11 mouse cellular contexts compared by ENCODE assay signal in the genomic region with DNA sequence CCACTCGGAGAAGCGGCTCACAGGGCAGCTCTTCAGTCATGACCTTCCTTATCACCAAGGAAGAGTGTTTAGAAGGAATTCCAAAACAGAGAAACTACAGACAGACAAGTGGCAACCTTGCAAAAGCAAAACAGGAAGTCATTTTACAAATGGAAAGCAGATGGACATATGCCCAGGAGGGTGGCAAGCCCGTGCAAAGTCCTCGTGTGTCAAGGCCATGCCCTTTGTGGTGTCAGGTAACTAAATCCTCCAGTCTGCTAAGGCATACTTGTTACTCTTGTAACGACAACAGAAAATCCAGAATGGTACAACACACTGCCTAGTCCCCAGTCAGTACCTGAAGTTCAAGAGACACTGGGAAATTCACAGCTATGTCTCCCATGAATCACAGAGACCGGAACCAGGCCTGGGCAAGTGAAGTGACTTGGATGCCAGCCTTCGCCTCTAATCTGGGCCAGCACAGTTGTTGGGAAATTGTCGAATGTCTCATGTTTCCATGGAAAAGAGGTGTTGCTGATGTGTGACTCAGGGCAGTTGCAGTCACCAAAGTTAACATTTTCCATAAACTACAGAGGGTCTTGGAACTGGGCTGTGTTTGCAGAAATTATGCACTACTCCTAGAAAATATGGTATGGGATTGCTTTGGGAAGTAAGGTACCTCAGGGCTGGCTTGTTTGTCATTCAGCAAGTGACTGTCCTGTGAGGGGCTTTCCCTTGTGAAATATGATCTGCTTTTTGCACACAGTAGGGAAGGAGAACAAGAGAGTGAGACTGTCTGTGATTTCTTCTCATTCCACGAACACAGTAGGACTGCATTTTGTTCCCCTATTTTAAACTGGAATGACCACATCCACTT. TPM values are rescaled to one million over a fixed set of nuclear protein-coding genes. Genes with fewer than 3 reads are reported as not detected.
DNase-seq lines count a peak whose midpoint lies in the region; TF ChIP-seq lines count a peak whose summit lies in the region.
"Had no signal": no experiment of that assay in that cellular context is flagged by ENCODE, and none has a peak within 500 bp of the region (broad histone marks: within the 10 kb centered on the region; RNA-seq: fewer than 3 reads in every experiment).

No protein-coding gene starts in this region.

- no peaks in the 10 kb centered on the region for H3K36me3 ChIP-seq in megakaryocyte, embryonic 14.5 days (replicated peaks; ENCODE audit: low read length)
- H3K36me3 ChIP-seq: heart, embryonic 13.5 days; midbrain, embryonic 10.5 days; stomach, embryonic 15.5 days had no signal

- peaks cover 5% of the 10 kb centered on the region for H3K27me3 ChIP-seq in megakaryocyte, embryonic 14.5 days (replicated peaks)
- H3K27me3 ChIP-seq: heart, embryonic 13.5 days; stomach, embryonic 15.5 days had no signal

- no peak for TF ChIP-seq POLR2A in lung, adult 2 months (IDR thresholded peaks at IDR 0.05; ENCODE audit: borderline replicate concordance, extremely low read depth, low read depth, low read length)

- 38% methylated on average over 9 of the region's 9 CpGs for WGBS in lung, adult 2 months

- TF ChIP-seq CTCF in lung, adult 2 months (IDR thresholded peaks at IDR 0.05; ENCODE audit: insufficient read depth, low read length), result no peak

- no peaks in the 10 kb centered on the region; the same call in 1 of the 2 replicates for H3K9me3 ChIP-seq in megakaryocyte, embryonic 14.5 days
- H3K9me3 ChIP-seq: midbrain, embryonic 10.5 days; stomach, embryonic 15.5 days had no signal

- peak; percentile 37 to 91 for DNase-seq in adrenal gland, adult (ENCODE audit: inconsistent age in 2 of 2, low spot score in 1 of 2)
- no peak for DNase-seq in adrenal gland, adult 18-20 months (ENCODE audit: low spot score in 2 of 2)
- peak; percentile 51 to 56 for DNase-seq in lung, adult 18-20 months
- DNase-seq in lung, adult 2 months, result no peak
- peak; percentile 46 for DNase-seq in gastrocnemius, postnatal 25 days
- no peak for DNase-seq in cerebellum, postnatal 14 days
- no peak for DNase-seq in layer of hippocampus, postnatal 14 days (ENCODE audit: low spot score in 2 of 2)

- peaks cover 5% of the 10 kb centered on the region for H3K4me1 ChIP-seq in lung, adult 2 months (ENCODE audit: control insufficient read depth, insufficient read depth, low read length)
- H3K4me1 ChIP-seq in megakaryocyte, embryonic 14.5 days, result peaks cover 37% of the 10 kb centered on the region

- H3K4me3 ChIP-seq in lung, adult 2 months (replicated peaks; ENCODE audit: extremely low read depth, low read depth, low read length), result no peak overlapping the region
- peak overlapping the region; percentile 17 for H3K4me3 ChIP-seq in megakaryocyte, embryonic 14.5 days (replicated peaks)
- H3K4me3 ChIP-seq: heart, embryonic 13.5 days; midbrain, embryonic 10.5 days; stomach, embryonic 15.5 days had no signal

RNA-seq across cellular contexts. Expression of a gene that starts 24.9 kb away (rescaled TPM):
- total RNA-seq in adrenal gland, adult 18-20 months (2021), result 10 to 100 TPM; 69.0 to 69.7 TPM
- 73.4 and 164 TPM in 2 replicates for polyA plus RNA-seq in lung, adult 2 months (2012; rRNA removed)
- total RNA-seq in gastrocnemius, postnatal 25 days (2021), result 10 to 100 TPM; 49.5 to 55.4 TPM
- polyA plus RNA-seq in megakaryocyte, embryonic 14.5 days (2012; ENCODE audit: insufficient read depth, low replicate concordance), result 266 and 594 TPM in 2 replicates
- total RNA-seq in layer of hippocampus, postnatal 14 days (2021), result 10 to 100 TPM; 92.0 to 92.7 TPM

Comparison
In these comparisons a context has a peak if more than half of its experiments do, and no peak if none do; other contexts are left out.
1. DNase-seq: peak in adrenal gland, adult (2 of 2), lung, adult 18-20 months (2 of 2) and gastrocnemius, postnatal 25 days (single experiment); none in adrenal gland, adult 18-20 months (0 of 2), lung, adult 2 months (single experiment), cerebellum, postnatal 14 days (0 of 2) and layer of hippocampus, postnatal 14 days (0 of 2).